Mouse (Mus musculus): ENCODE measurements at regions not wholly inside any gene's neighbourhood (a gene's known extent, or its start where the extent isn't known, plus 50 kb on each side); places are given as distances from the start of the nearest gene placed in this dataset.

GRCm38 (mm10) chr10:117529269-117530006 lies 99.9 kb upstream of the Cpm start:
- Histone ChIP-seq H3K9ac (ENCODE audit: low read length) (no peak overlapping the region), H3K4me3 (ENCODE audit: low read depth, low read length) (no peak overlapping the region), H3K27me3 (ENCODE audit: control insufficient read depth, insufficient read depth, low read length) (no peaks in the 10 kb centered on the region), H3K36me3 (ENCODE audit: control insufficient read depth, insufficient read depth, low read length) (no peaks in the 10 kb centered on the region), H3K27ac (replicated peaks) (no peak overlapping the region), H3K9me3 (ENCODE audit: control insufficient read depth, low read length) (no peaks in the 10 kb centered on the region), H3K4me1 (replicated peaks; ENCODE audit: control insufficient read depth, insufficient read depth) (no peaks in the 10 kb centered on the region), H3K4me2 (replicated peaks; ENCODE audit: low read depth) (no peak overlapping the region)
- no peak for TF ChIP-seq EP300 (optimal IDR thresholded peaks at IDR 0.05)
- TF ChIP-seq CTCF (IDR thresholded peaks at IDR 0.05; ENCODE audit: low read depth) = no peak
- WGBS = 79% methylated on average over 7 of the region's 7 CpGs
- DNase-seq (ENCODE audit: low spot score) (no peak), ATAC-seq (ENCODE audit: low FRiP score, low TSS enrichment) (no peak)

- no peaks in the 10 kb centered on the region for H3K27me3 ChIP-seq (ENCODE audit: control insufficient read depth, insufficient read depth, low read length)
- DNase-seq (ENCODE audit: low spot score) (no peak), ATAC-seq (ENCODE audit: low FRiP score, low TSS enrichment) (no peak)
- no peak overlapping the region for H3K27ac ChIP-seq (replicated peaks)
- no peak overlapping the region for H3K4me2 ChIP-seq (replicated peaks; ENCODE audit: low read depth)
- H3K4me3 ChIP-seq (ENCODE audit: low read depth, low read length) = no peak overlapping the region
- no peak overlapping the region for H3K9ac ChIP-seq (ENCODE audit: low read length)
- H3K36me3 ChIP-seq (ENCODE audit: control insufficient read depth, insufficient read depth, low read length) = no peaks in the 10 kb centered on the region
- no peaks in the 10 kb centered on the region for H3K4me1 ChIP-seq (replicated peaks; ENCODE audit: control insufficient read depth, insufficient read depth)
- 80% methylated on average over 8 of the region's 8 CpGs for WGBS
- H3K9me3 ChIP-seq (ENCODE audit: control insufficient read depth, low read length) = no peaks in the 10 kb centered on the region
- no peak for TF ChIP-seq EP300 (optimal IDR thresholded peaks at IDR 0.05)
Observed at GRCm38 (mm10) chr10:117528575-117529268, 100.6 kb upstream of the Cpm start.

- H3K9me3 ChIP-seq (ENCODE audit: control insufficient read depth, low read length) = no peaks in the 10 kb centered on the region
- 83% methylated on average over 6 of the region's 6 CpGs for WGBS
- DNase-seq (ENCODE audit: low spot score) (no peak), ATAC-seq (ENCODE audit: low FRiP score, low TSS enrichment) (no peak)
- no peak overlapping the region for H3K4me3 ChIP-seq (ENCODE audit: low read depth, low read length)
- H3K27me3 ChIP-seq (ENCODE audit: control insufficient read depth, insufficient read depth, low read length) = no peaks in the 10 kb centered on the region
- H3K4me2 ChIP-seq (replicated peaks; ENCODE audit: low read depth) = no peak overlapping the region
- TF ChIP-seq CTCF (IDR thresholded peaks at IDR 0.05; ENCODE audit: low read depth) (no peak), EP300 (optimal IDR thresholded peaks at IDR 0.05) (no peak)
- no peak overlapping the region for H3K27ac ChIP-seq (replicated peaks)
- no peaks in the 10 kb centered on the region for H3K36me3 ChIP-seq (ENCODE audit: control insufficient read depth, insufficient read depth, low read length)
- no peaks in the 10 kb centered on the region for H3K4me1 ChIP-seq (replicated peaks; ENCODE audit: control insufficient read depth, insufficient read depth)
- H3K9ac ChIP-seq (ENCODE audit: low read length) = no peak overlapping the region
Observed at GRCm38 (mm10) chr10:117527979-117528378, 101.3 kb upstream of the Cpm start.

- Histone ChIP-seq H3K4me1 (replicated peaks; ENCODE audit: control insufficient read depth, insufficient read depth) (no peaks in the 10 kb centered on the region), H3K27ac (replicated peaks) (no peak overlapping the region), H3K4me3 (ENCODE audit: low read depth, low read length) (no peak overlapping the region), H3K4me2 (replicated peaks; ENCODE audit: low read depth) (no peak overlapping the region), H3K9me3 (ENCODE audit: control insufficient read depth, low read length) (no peaks in the 10 kb centered on the region), H3K27me3 (ENCODE audit: control insufficient read depth, insufficient read depth, low read length) (no peaks in the 10 kb centered on the region), H3K9ac (ENCODE audit: low read length) (no peak overlapping the region), H3K36me3 (ENCODE audit: control insufficient read depth, insufficient read depth, low read length) (no peaks in the 10 kb centered on the region)
- ATAC-seq (ENCODE audit: low FRiP score, low TSS enrichment) (no peak), DNase-seq (ENCODE audit: low spot score) (no peak)
- TF ChIP-seq CTCF (IDR thresholded peaks at IDR 0.05; ENCODE audit: low read depth) (no peak), EP300 (optimal IDR thresholded peaks at IDR 0.05) (no peak)
- WGBS = 92% methylated on average over 5 of the region's 5 CpGs
Observed at GRCm38 (mm10) chr10:117527243-117527642, 102.1 kb upstream of the Cpm start.

- Histone ChIP-seq H3K36me3 (ENCODE audit: control insufficient read depth, insufficient read depth, low read length) (no peaks in the 10 kb centered on the region), H3K27me3 (ENCODE audit: control insufficient read depth, insufficient read depth, low read length) (no peaks in the 10 kb centered on the region), H3K4me1 (replicated peaks; ENCODE audit: control insufficient read depth, insufficient read depth) (no peaks in the 10 kb centered on the region), H3K9ac (ENCODE audit: low read length) (no peak overlapping the region), H3K4me3 (ENCODE audit: low read depth, low read length) (no peak overlapping the region), H3K9me3 (ENCODE audit: control insufficient read depth, low read length) (no peaks in the 10 kb centered on the region), H3K27ac (replicated peaks) (no peak overlapping the region), H3K4me2 (replicated peaks; ENCODE audit: low read depth) (no peak overlapping the region)
- ATAC-seq (ENCODE audit: low FRiP score, low TSS enrichment) (no peak), DNase-seq (ENCODE audit: low spot score) (no peak)
- WGBS = 61% methylated on average over 3 of the region's 3 CpGs
- TF ChIP-seq CTCF (IDR thresholded peaks at IDR 0.05; ENCODE audit: low read depth) = no peak
- TF ChIP-seq EP300 (optimal IDR thresholded peaks at IDR 0.05) = no peak
Observed at GRCm38 (mm10) chr10:117526834-117527188, 102.5 kb upstream of the Cpm start.
